Mouse (Mus musculus) kidney, adult 2 months (tissue): ENCODE data around the gene Mcur1. TPM values are rescaled to one million over a fixed set of nuclear protein-coding genes. Genes with fewer than 3 reads are reported as not detected.

Experiments
- DNase-seq: peaks from one replicate; pipeline ENCODE4 v3.0.0; 2021
- H3K27ac ChIP-seq: fragments of 200-500 bp; 2 replicates; pipeline ENCODE4 v1.5.1; 2012; ENCODE audit warnings: low read depth, low read length, control low read depth, inconsistent platforms; ENCODE audit not compliant: insufficient read depth
- H3K27me3 ChIP-seq: fragments of 200-500 bp; replicated peaks from 2 replicates; pipeline ENCODE4 v1.6.1; 2012; ENCODE audit warnings: mild to moderate bottlenecking, moderate library complexity, low read length, inconsistent platforms; ENCODE audit not compliant: control insufficient read depth, insufficient read depth
- H3K36me3 ChIP-seq: fragments of 200-500 bp; 2 replicates; pipeline ENCODE4 v1.6.1; 2012; ENCODE audit warnings: mild to moderate bottlenecking, moderate library complexity, low read length, inconsistent platforms; ENCODE audit not compliant: control insufficient read depth, insufficient read depth
- H3K4me1 ChIP-seq: fragments of 200-500 bp; 2 replicates; pipeline ENCODE4 v1.6.1; 2011; ENCODE audit warnings: low read length; ENCODE audit not compliant: control insufficient read depth, insufficient read depth
- H3K4me3 ChIP-seq: fragments of 200-500 bp; 2 replicates; pipeline ENCODE4 v1.5.1; 2011; ENCODE audit warnings: mild to moderate bottlenecking, low read depth, low read length, control low read depth; ENCODE audit not compliant: insufficient read depth
- CTCF ChIP-seq: fragments of 200-500 bp; conservative IDR thresholded peaks from 2 replicates; pipeline ENCODE4 v1.5.1; 2011; ENCODE audit warnings: low read depth, mild to moderate bottlenecking, control low read depth, low read length, moderate library complexity, mixed read lengths; ENCODE audit not compliant: insufficient read depth, insufficient read length
- POLR2A ChIP-seq: fragments of 200-500 bp; IDR thresholded peaks from one replicate; pipeline ENCODE4 v1.6.1; 2011; ENCODE audit warnings: low read depth, low read length, control low read depth
- WGBS: fragments of 180-500 bp; shearing (Covaris S2); methylation state at CpG from one replicate; pipeline ENCODE4 v1.1.7; 2018; 5-methylcytosine and 5-hydroxymethylcytosine counted together
- polyA plus RNA-seq: library from polyadenylated mRNA; depleted of rRNA; stranded (reverse); fragments of >200 nt; gene quantifications from 2 replicates; pipeline ENCODE4 v1.2.3, GENCODE M21; 2012

The Mcur1 gene
- polyA plus RNA-seq, 1 experiment, result 87.2 TPM

GRCm38 (mm10) chr13:43555321-43555720, 4.7 kb downstream of the Mcur1 start:
- H3K27ac ChIP-seq, result no peak overlapping the region
- WGBS, result 93% methylated on average over 9 of the region's 9 CpGs
- H3K36me3 ChIP-seq, result peaks cover 10% of the 10 kb centered on the region
- H3K27me3 ChIP-seq, result no peaks in the 10 kb centered on the region
- DNase-seq, result no peak
- H3K4me3 ChIP-seq, result no peak overlapping the region
- H3K4me1 ChIP-seq, result peaks cover 20% of the 10 kb centered on the region
- TF ChIP-seq CTCF (no peak), POLR2A (no peak)

- Histone ChIP-seq H3K27ac (no peak overlapping the region), H3K4me1 (peaks cover 24% of the 10 kb centered on the region), H3K36me3 (peaks cover 12% of the 10 kb centered on the region), H3K4me3 (no peak overlapping the region), H3K27me3 (no peaks in the 10 kb centered on the region)
- no peak for DNase-seq
- WGBS, result 81% methylated on average over 7 of the region's 7 CpGs
- TF ChIP-seq CTCF, result no peak
- no peak for TF ChIP-seq POLR2A
Measured at GRCm38 (mm10) chr13:43554827-43555226, 5.2 kb downstream of the Mcur1 start.

GRCm38 (mm10) chr13:43550676-43551075, 9.3 kb downstream of the Mcur1 start:
- WGBS, result 91% methylated on average over 8 of the region's 8 CpGs
- DNase-seq, result no peak
- Histone ChIP-seq H3K27me3 (no peaks in the 10 kb centered on the region), H3K4me3 (no peak overlapping the region), H3K27ac (no peak overlapping the region), H3K4me1 (peaks cover 27% of the 10 kb centered on the region), H3K36me3 (peaks cover 12% of the 10 kb centered on the region)
- TF ChIP-seq CTCF (no peak), POLR2A (no peak)

- Histone ChIP-seq H3K27me3 (no peaks in the 10 kb centered on the region), H3K4me3 (no peak overlapping the region), H3K36me3 (peaks cover 12% of the 10 kb centered on the region), H3K4me1 (peaks cover 27% of the 10 kb centered on the region), H3K27ac (peak overlapping the region; percentile 77)
- DNase-seq, result no peak
- TF ChIP-seq CTCF, result no peak
- no peak for TF ChIP-seq POLR2A
- WGBS, result 78% methylated on average over 7 of the region's 7 CpGs
Measured at GRCm38 (mm10) chr13:43549870-43550269, 10.1 kb downstream of the Mcur1 start.

GRCm38 (mm10) chr13:43549078-43549698, 10.8 kb downstream of the Mcur1 start:
- H3K27me3 ChIP-seq, result no peaks in the 10 kb centered on the region
- H3K4me1 ChIP-seq, result peaks cover 25% of the 10 kb centered on the region
- DNase-seq, result no peak
- peak overlapping the region; percentile 98 for H3K27ac ChIP-seq
- H3K36me3 ChIP-seq, result peaks cover 10% of the 10 kb centered on the region
- H3K4me3 ChIP-seq, result no peak overlapping the region
- TF ChIP-seq CTCF (no peak), POLR2A (no peak)
- WGBS, result 53% methylated on average over 11 of the region's 11 CpGs

- Histone ChIP-seq H3K4me1 (peaks cover 25% of the 10 kb centered on the region), H3K36me3 (peaks cover 10% of the 10 kb centered on the region), H3K27ac (peak overlapping the region; percentile 98), H3K27me3 (no peaks in the 10 kb centered on the region), H3K4me3 (no peak overlapping the region)
- no peak for TF ChIP-seq CTCF
- TF ChIP-seq POLR2A, result no peak
- 32% methylated on average over 5 of the region's 5 CpGs for WGBS
- peak; percentile 92 for DNase-seq
Measured at GRCm38 (mm10) chr13:43548617-43549016, 11.4 kb downstream of the Mcur1 start.

DNA sequence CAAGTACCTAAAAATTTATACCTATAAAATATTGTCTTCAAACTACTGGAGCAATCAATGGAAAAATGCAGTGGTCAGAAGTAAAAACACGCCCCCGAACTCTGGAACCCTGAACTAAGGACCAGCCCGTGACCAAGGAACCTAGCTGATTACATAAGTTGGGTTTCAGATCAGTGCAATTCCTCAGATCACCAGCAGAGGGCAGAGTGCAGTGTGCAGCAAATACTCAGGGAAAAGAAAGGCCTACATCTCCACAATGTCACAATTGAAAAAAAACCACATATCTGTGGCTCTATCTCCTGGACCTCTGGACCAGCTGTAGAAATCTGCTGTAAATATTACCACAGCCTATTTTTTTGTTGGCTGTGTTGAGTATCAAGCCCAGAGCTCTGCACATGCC, 13.1 kb downstream of the Mcur1 start:
- Histone ChIP-seq H3K27ac (peak overlapping the region; percentile 69), H3K4me1 (peaks cover 25% of the 10 kb centered on the region), H3K4me3 (no peak overlapping the region), H3K36me3 (peaks cover 9% of the 10 kb centered on the region), H3K27me3 (no peaks in the 10 kb centered on the region)
- 16% methylated on average over 3 of the region's 3 CpGs for WGBS
- peak; percentile 94 for DNase-seq
- no peak for TF ChIP-seq POLR2A
- TF ChIP-seq CTCF, result peak; percentile 88
